Mouse (Mus musculus) thymus, postnatal 25 days (tissue): ENCODE data around the gene Fam227a.

Source experiments
- DNase-seq: peaks from one replicate; pipeline ENCODE4 v3.0.0; 2022

Gene Fam227a

GRCm38 (mm10) chr15:79609226-79609625, 49.5 kb downstream of the Fam227a start:
- no peak for DNase-seq

DNA sequence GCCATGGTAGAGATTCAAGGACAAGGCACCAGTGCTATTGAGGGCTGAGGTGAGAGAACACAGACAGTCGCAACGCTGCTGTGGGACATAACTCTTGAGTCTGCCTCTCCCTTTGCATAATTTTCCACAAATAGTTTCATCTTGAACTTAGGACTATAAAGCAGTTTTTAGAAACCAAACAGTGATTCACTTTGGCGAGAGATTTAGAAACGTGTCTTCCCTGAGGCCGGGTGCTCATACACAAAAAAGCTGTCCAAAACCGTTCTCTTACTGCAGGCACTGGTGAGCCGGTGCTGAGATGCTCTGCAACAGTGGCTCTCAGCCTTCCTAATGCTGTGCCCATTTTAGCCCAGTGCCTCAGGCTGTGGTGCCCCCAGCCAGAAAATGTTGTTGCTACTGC, 50.5 kb downstream of the Fam227a start:
- no peak for DNase-seq

DNA sequence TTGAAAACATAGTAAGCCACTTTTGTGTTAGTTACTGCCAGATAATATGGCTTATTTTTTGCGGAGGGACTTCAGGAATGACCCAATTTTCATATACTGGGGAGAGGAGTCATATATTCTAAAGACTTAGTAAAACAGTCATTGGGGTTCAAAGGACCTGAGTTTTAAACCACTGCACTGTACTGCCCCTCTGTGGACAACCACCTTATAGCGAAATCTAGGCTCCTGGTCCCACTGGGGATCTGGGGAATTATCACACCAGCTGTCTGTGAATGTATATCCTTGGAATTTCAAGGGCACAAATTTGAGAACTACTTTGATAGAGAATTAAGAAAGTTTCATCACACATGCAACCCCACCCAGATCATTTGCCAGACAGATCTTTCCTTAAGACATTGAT, 51.0 kb downstream of the Fam227a start:
- DNase-seq: peak; percentile 52

- no peak for DNase-seq
Measured at GRCm38 (mm10) chr15:79606161-79606560, 52.6 kb downstream of the Fam227a start.

GRCm38 (mm10) chr15:79604990-79605665, 53.6 kb downstream of the Fam227a start, which contains the start of gene Dmc1:
TSS of gene Dmc1 (minus strand) at chr15:79605109.
- peak; percentile 58 for DNase-seq

DNA sequence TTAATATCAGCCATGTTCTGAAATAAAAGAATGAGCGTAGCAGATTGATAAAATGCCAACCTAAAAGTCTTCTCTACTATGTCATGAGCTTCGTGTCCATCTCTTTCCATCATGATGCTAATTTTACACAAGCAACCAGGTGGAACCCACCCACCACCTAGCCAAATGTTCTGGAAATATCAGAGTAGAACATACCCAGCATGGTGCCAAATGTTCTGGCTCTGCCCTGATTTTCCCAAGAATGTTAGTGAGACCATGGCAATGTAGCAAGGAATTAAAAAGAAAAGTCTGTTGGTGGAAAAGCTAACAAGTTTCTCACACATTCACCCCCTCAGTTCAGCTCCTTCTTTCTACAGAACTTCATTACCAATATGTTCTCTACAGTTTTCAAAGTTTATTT, 58.6 kb downstream of the Fam227a start:
- no peak for DNase-seq

DNA sequence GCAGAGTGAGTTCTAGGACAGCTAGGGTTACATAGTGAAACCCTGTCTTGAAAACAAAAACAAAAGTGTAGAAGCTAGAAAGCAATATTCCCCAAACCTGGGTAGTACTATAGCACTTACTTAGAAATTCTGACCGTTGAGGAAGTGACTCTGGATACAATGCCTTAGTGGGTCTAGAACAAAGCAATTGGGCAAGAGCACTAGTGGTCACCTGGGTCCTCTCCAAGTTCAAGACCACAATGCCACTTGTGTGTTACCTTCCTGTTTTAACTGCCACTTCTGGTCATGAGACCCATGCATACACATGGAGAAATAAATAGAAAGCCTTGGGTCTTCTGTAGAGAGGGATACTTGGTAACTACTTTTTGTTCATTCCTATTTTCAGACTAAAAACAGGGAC, 60.0 kb downstream of the Fam227a start:
- no peak for DNase-seq

GRCm38 (mm10) chr15:79581581-79581980, 77.2 kb downstream of the Fam227a start:
- DNase-seq: no peak

DNA sequence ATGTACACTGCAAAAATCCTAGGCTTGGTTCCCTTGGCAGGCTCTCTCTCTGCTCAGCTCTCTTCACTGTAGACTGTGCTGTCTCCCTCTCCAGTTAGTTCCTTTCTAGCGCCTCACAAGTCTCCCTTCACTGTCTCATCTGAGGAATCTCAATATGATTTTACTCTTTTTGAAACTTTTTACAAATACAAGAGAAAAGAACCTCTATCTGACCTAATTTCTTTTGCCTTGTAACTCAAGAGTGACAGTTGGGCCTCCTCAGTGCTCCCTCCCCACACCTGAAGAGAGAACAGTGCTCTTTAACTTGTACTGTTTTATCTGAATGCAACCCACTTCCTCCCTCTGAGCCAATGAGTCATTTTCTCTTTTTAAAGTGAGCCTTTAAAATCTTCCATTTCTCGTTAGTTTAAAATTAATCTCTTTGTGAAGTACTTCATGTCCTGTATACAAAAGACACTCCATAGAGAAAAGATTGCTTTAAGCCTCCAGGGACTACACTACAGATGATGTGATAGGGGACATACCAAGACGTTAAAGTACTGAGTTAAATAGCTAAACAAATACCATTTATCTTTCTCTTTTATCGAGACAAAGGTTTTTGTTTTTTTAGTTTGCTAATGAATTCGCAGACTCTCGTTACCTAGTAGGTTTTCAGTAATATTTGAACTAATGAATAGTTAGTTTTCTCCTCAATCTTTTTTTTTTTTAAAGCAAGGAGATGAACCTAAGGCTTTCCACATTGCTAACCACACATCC, 80.9 kb downstream of the Fam227a start:
- peak; percentile 58 for DNase-seq

DNA sequence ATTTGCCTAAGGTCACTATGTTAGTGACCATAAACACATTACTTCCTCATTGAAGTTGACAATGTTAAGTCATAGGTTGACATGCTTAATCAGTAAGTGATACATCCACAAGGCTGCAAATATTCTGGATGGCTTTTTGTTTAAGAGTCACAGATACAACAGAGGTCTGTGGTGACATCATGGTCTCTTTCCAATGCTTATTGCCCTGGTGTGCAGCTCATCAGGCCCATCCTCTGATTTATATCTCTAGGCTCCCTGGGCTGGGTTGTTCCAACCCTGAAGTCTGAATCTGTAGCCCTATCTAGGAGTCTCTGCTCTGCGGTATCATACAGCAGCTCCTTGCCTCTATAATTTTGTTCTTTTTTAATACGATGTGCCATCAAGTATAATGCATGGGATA, 81.8 kb downstream of the Fam227a start:
- DNase-seq: peak; percentile 20

DNA sequence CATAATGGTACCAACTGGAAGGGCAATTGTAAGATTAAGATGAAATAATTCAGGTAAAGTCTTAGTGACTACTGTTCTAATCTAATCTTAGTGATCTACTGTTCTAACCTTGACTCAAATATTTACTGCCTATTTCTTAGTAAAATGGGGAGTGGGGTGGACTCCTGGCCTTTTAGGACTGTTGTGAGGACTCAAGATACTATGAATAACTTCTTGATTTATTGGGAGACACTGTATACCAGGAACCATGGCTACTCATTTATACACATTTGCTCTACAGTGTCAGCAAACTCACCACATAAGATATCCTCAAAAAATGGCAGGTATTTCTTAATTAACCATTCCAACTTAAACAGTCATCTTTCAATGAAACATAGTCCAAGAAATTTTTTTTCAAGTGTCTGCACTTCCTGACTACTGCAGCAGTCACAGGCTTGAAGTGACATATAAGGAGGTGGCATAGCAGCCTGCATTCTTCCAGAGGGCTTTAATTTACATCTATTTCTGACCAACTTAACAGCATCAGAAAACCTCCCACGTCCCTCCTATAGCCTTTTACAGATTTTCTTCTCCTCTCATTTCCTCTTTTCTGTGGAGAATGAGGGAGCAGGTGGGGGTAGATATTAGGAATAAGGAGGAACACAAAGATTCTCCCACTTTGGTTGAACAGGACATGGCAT, 83.1 kb downstream of the Fam227a start:
- DNase-seq: no peak

DNA sequence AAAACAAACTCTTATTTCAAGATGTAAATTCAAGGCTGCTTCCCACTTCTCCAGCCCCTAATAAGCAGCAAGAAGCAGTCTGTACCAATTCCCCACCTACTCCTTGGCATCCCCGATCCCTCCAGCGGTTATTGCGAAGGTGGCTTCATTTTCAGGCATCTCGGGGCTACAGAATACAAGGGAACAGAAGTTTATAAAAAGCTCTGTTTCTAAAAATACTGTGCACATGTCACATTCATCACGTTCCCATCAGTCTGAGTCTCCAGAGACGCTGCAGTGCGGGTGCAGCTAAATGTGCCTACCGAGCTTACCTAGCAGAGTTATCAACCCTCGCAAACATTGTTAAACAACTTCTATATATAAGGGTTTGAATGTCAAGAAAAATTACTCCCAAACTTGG, 96.3 kb downstream of the Fam227a start:
- DNase-seq: no peak

- DNase-seq: no peak
Measured at GRCm38 (mm10) chr15:79559649-79560048, 99.1 kb downstream of the Fam227a start.
